Mouse (Mus musculus): Measurements from ENCODE around the gene Pum3.

GRCm38 (mm10) chr19:27392431-27392830 lies 37.2 kb downstream of the Pum3 start:
- TF ChIP-seq CTCF (IDR thresholded peaks at IDR 0.05; ENCODE audit: extremely low read depth, insufficient read length, insufficient replicate concordance, low read depth, low read length) (no peak), POLR2A (IDR thresholded peaks at IDR 0.05; ENCODE audit: low read depth, low read length) (no peak)

Measured in small intestine, adult 2 months (tissue).